Mouse (Mus musculus) cerebellum, postnatal 25 days (tissue): ENCODE results near the gene Srl.
"Not testable (repeated sequence)": the region's sequence is repeated elsewhere in the genome, so short reads cannot be mapped to it uniquely, and the experiment has no call there.

Experiments used
- DNase-seq, 2 experiments: peaks; one replicate each; pipeline ENCODE4 v3.0.0; 2021; ENCODE audit warnings: mixed read lengths in 2 of 2

The Srl gene

DNA sequence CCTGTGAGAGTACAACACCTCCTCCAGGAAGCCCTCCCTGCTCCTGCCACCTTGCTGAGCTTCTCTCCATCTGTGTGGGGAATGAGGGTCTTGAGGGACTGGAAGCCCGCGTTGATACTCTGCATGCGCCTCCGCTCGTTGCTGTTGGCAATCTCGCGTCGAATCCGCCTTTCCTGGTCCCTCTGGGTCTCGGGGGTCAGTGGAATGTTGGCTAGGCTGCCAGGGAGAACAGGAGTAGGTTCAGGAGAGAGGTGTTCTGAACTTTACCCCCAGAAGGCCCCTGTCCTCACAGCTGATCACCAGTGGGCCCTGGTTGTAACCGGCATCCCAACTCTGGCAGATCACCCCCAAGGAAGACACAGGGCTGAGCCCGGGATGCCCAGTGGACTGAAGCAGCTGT, 10.3 kb upstream of the Srl start:
- no peak for DNase-seq

DNA sequence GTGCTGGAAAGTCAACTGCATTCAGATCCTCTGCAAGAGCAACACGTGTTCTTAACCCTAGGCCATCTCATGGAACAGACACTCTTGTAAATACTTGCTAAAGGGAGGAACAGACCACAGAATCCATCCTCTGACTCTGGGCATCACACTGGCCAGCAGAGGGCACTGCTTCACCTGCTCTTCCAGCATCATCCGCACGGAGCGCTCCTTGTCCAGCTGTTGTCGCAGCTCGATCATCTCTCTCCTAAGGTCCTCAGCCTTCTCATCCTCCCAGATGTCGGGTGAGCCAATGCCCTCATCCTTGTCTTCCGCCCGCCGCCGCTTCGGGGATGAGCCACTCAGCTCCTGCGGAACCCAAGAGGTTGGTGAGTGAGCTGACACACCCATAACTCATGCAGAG, 9.4 kb upstream of the Srl start:
- peak; percentile 66 to 80 for DNase-seq

DNA sequence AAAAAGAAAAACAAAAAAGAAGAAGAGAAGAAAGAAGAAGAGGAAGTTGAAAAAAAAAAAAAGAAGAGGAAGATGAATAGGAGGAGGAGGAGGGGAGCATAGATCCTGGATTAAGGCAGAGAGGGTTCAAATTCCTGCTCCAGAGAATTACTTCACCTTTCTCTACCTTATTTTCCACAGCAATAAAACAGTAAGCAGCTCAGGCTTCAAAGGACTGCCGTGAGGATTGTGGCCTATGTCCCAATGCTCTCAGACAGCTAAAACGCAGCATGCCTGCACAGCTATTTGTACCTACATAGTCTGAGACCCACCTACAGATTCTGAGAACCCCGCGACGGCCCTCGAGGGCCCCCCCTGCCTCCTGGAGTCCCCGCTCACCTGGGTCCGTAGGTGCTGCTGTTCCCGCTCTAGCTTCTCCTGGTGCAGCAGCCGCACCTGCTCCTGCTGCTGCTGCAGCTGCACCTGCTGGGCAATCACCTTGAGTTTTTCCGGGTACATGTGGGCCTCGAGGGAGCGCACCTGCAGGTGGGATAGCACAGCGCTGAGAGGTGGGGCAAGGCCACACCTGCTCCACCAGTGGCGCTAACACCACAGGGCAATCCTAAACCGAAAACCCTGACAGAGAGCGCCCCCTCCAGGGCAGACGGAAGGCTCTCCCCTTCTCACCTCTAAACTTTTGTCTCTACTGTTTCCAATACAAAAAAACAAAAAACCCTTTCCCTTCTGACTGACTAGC, 7.5 kb upstream of the Srl start:
- no peak for DNase-seq

DNA sequence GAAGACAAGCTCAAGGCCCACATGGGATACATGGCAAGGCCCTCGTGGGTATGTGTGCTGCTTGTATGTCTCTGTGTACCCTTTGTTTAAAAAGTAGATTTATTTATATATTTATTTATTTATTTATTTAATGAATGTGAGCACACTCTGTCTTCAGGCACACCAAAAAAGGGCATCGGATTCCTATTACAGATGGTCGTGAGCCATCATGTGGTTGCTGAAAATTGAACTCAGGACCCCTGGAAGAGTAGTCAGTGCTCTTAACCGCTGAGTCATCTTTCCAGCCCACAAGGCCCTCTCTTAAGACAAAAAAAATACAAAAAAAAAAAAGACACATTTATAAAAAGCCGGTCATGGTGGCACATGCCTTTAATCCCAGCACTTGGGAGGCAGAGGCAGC, 6.0 kb upstream of the Srl start:
- DNase-seq, result no peak

DNA sequence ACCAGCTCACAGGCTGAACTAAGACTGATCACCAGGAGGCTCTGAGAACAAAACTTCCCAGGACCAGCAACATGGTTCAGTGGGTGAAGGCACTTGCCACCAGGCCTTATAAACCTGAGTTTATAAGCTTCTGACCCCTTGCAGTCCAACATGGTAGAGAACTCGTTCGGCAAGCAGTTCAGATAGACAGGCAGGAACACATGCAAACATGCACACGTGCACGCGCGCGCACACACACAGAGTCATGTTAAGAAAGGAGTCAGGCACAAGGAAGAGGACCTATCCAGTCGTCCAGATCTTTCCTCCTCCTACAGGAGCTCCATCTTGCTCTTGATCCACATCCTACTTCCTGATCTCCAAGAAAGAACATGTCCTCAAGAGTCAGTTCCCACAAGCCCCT, 5.2 kb upstream of the Srl start:
- DNase-seq, result no peak

DNA sequence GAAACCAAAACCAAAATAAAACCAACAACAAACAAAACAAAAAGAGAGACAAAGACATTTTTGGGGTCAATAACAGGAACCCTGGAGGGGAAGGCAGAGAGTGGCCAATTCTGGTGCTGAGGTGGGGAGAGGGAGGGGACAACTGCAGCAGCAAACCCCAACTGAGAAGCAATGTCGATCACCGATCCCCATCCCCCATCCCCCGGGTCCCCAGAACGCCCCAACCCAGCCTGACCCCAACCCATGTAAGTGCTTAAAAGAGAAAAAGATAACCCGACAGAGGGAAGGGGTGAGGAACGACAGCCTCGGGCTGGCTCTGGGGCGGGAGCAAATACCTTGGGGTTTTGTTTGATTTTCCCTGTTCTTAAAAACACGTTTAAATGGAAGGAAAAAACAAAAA, 3.2 kb upstream of the Srl start:
- no peak for DNase-seq

DNA sequence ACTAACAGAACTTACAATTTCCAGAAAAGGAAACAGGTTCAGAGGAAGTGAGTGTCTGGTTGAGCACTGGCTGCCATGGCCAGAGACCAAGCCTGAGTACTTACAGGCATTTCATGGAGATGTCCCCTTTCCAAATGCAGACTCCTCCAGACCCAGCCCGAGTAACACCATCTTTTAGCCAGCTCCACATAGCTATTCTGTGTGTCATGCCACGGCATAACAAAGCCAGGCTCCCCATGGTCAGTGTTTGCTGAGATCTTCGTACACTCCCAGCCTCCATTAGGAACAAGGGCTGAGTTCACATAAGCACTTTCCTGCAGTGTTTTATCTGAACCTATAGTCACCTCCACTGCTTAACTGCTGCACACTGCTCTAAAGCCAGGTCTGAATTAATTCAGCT, 1.6 kb upstream of the Srl start:
- DNase-seq, result no peak

DNA sequence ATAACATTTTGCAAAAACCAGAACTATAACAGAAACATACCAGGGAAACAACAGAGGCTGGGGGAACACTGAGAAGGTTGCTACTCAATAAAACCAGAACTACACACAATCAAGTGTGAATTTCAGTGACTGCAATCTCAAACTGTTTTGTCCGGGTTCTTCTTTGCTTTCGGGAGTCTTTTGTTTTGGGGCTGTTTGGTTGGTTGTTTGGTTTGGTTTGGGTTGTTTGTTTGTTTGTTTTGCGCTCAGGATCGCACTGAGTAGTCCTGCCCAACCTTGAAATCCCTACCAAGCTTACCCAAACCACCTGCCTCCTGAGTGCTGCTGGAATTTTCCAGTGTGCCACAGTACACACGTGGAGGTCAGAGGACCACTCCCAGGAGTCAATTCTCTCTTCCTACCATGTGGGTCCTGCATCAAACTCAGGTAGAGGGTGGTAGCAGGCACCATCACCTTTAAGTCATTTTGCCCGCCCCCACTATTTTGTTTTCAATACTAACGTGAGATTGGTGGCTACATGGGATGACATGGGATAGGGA, 689 bp upstream of the Srl start:
- peak in 1 of 2 experiments; percentile 19 for DNase-seq

DNA sequence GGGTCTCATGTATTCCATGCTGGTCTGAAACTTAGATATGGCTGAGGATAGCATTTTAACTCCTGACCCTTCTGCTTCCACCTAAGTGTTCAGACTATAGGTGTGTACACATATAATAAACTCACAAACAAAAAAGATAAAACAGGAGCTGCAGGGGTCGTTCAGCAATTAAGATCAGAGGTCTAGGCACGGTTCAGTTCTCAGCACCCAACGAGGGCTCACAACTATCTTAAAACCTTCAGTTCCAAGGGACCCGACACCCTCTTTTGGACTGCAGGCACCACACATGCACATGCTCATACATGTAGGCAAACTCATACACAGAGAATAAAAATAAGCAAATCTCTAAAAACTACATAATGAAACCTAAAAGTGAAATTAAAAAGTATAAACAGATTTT, 583 bp downstream of the Srl start:
- no peak for DNase-seq

DNA sequence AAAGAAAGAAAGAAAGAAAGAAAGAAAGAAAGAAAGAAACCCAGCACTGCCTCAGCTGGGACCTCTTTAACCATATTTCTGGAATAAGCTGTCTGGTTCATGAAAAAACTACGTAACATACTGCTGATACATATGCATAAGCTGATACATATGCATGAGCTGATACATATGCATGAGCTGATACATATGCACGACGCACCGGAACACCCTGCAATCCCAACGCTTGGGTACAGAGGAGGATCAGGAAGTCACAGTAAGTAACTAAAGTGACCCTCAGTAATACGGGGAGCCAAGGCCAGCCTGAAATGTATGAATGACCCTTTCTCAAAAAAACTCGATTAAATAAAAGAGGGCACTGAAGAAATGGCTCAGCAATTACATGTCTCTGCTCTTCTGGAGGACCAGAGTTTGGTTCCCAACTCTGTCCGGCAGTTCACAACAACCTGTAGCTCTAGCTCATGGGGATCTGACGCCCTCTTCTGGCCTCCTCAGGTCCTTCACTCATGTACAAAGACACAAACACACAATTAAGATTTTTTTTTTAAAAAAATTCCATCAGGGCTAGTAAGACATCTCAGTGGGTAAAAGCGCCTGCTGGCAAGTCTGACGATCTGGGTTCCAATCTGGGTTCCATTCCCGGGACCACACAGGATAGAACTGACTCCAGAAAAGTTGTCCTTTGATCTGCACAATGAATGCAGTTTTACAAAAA, 1.4 kb downstream of the Srl start:
- no peak for DNase-seq

DNA sequence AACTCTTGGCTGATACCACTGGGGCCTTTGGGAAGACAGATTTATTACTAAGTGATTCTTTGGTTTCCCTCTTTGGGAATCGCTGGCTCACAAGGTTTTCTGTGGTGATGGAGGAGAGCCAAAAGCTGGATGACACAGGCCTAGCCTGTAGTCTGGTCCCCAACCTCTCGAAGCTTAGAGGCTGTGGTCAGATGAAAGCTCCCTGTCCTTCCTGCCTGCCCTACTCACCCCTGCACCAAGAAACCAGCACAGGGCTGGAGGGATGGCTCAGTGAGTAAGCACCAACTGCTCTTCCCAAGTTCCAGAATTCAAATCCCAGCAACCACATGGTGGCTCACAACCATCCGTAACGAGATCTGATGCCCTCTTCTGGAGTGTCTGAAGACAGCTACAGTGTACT, 2.1 kb downstream of the Srl start:
- DNase-seq, result no peak

DNA sequence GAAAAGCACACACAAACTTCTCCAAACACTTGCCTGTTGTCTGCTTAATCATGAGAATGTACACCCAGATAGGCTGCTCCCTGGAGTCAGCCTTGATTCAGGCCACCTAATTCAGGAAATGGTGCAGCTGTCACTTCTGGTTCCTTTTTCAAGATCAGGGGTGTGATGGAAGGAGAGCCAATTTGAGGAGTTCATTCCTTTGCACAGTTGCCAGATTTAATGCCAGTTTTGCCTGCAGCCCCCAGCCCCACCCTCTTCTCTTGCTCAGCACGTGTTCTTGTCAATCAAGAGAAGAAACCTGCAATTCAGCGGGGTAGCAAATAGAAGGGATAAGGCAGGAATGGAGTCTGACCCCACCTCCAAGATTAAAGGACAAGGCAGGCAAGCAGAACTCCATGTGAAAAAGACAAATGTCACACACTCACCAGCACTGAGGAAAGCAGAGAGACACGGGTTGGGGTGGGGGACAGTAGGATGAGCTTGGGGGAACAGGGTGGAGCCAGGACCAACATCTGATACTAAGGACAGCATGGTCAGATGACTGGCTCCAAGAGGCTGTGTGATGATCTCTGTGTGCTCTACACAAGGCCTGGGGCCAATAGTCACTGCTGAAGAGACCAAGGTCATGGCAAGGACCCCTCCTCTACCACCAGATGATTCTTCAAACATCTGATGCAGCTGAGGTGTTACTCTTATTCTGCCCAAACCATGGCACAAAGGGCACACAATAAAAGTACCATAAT, 3.8 kb downstream of the Srl start:
- no peak for DNase-seq

DNA sequence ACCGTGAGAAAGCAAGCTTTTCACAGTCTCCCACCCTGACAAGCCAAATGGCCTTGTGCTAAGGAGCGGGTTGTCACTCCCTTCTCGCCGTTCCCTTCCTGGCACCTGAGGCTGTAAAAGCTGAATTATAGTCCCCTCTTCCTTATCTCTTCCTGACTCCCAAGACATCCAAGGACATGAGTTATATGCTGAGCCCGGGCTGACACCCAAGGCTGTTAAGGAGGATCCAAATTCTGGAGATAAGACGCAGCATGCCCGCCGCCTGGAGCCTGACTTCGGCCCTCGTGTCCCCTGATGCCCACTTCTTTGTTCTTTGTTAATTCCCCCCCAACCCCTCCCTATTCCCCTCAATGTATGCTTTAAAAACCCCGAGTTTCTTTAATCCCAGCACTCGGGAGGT, 14.2 kb downstream of the Srl start:
- DNase-seq, result not testable (repeated sequence)

DNA sequence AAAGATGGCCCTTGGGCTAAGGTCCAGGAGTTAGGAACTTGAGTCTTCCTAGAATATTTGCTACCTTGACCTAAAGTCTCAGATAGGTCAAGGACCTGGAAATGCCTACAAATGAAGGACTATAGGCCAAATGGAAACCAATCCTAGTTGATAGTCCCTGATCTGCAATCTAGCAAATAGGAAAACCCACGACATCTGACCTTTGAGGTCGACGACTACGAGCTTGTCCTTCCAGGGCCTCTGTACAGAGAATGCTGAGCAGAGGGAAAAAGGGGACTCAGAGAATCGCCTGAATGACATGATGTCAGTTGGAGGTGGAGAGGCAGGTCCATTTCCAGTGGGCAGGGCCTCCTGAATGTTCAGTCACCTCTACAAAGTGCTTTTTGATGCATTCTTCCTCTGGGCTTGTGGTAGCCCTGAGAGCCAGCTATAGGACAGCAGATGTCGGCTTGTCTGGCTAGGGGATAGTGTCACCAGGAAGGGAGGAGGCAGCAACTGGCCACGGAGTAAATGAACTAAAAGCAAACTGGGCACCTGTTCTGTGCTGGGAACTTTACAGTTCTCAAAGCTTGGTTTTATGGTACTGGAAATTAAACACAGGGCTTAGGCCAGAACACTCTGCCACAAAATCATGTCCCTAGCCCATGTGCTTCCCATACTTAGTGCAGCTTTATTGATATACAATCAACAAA, 18.2 kb downstream of the Srl start:
- no peak for DNase-seq

DNA sequence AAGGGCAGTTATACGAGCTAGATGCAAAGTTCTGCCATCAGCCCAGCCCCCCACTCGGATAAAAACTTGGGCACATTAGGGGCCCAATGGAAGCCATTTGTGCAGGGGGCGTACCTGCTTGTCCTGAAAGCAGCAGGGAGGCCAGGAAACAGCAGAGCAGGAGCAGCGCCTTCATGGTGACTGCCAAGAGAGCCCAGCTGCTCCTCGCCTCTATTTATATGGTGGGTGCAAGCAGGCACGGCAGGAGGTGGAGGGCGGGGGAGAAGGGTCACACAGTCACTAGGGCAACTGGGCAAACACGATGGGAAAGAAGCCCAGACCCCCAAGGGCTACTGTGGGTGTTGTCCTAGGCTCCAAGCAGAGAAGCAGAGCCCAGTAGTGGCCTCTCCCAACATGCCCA, 18.7 kb downstream of the Srl start:
- no peak for DNase-seq

DNA sequence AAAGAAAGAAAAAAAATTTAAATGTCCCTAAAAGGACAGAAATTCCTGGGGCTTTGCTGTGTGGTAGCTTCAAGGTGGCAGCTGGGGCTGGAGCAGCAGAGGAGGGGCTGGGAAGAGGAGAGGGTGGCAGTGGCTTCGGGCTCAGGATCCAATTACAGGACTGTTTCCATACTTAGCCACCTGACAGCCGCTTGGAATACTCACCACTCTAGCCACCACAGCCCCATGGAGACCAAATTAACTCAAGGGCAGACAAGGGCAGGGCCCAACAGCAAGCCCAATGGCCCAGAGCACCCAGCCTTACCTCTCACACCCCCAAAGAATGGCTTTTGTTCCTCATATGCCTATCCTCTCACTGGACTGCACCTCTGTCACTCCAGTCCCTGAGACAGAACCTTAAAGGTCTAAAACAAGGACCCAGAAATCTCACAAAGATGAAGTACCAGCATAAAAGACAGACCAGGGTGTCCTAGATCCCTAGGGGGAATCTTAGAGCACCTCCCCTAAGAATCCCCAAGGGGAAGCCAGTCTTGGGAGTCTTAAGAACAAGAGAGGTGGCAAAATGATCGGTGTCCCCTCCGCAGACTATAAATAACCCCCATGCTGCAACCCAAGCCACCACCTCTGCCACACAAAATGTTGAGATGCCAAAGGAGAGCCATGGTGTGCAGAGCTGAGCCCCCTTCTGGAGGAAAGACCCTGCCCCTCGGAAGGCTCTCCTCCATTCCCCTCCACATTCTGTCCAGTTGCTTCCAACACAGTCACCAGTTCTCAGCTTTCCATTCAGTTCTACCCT, 19.7 kb downstream of the Srl start:
- no peak for DNase-seq

DNA sequence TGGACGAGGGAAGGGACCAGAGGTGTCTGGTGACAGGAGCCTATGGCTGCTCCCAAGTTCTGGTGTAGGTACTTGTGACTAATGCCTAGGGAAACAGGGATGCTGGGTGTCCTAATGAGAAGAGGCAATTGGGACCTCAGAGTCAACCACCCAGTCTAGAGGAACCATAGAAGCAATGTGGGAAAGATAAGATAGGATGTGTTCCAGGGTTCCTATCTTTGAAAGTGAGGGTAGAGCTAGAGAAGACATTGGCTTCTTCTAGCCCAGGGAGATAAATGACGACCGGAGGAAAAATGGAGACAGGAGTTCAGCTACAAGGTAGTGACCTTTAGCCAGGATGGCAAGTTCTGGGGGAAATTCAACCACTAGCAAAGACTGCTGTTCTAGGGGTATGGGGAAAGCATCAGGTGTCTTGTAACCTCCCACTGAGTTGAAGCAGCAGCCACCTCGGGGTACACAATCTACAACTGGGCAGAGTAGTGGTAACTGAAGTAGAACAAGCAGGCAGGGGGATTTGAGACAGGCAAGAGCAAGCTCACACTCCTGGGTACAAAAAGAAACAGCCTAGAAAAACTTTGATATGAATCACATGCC, 20.4 kb downstream of the Srl start:
- DNase-seq, result no peak

DNA sequence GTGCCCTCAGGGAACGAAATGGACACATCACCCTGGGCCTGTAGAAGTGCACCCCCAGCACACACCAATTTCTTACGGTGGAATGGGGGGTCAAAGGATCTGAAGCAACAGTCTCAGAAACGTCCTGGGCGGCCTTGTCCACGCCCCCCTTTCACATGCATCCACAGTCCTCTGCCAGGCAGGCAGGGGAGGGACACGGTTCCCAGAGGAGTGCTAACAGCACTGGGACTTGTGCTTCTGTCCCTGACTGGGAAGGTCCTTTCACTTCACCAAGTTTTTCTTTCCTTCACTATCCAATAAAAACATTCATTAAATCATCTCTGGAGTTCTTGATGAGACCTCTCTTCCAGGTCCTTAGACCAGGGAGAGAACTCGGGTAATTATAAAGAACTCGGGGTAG, 20.9 kb downstream of the Srl start:
- DNase-seq, result no peak

DNA sequence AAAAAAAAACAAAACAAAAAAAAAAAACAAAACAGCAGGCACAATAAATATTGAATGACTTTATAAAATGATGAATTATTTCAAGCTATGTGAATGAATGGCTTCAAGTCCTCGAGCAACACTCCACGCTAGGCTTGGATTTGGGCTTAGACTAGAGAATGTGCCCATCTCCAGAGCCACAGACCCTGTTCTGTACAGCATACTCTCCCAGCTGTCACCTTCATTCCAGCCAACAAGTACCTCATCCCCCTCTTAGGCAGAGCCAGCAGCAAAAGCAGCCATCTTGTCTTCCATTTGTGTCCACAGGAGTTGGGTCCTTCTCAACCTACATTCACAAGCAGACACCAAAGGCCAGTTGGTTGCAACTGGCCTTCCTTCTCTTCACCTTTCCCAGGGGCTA, 21.8 kb downstream of the Srl start:
- DNase-seq, result no peak

DNA sequence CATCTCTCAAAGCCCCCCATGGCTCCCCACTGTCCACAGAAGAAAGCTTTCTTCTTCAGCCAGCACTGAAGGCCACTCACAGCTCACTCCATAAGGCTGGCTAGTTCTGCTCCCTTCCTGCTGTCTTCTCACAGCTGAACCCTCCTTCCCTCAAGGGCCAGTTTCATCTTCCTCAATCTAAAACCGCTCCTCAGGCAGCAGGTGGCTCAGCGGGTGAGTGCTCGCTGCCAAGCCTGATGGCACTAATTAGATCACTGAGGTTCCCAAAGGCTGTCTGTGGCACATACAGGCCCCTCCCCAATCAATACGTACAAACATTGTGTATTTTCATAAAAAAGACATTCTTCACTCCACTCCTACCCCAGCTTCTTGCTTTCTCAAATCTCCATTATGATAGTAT, 22.5 kb downstream of the Srl start:
- peak; percentile 53 to 71 for DNase-seq

DNA sequence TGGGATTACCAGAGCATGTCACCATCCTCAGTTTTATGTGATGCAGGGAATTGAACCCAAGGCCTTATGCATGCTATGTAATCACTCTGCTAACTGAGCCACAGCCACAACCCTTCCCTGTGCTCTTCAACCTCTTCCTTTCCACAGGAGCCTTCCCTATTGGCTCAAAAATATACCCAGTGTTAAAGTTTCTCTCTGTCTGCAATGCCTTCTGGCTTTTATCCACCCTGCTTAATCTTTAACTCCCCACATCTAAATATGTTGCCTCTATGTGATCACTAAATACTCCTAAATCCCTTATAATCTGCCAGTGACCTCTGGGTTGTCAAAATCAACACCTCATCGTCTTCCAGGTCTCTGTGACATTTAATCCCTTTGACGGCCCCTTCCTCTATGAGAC, 23.7 kb downstream of the Srl start:
- DNase-seq, result no peak

DNA sequence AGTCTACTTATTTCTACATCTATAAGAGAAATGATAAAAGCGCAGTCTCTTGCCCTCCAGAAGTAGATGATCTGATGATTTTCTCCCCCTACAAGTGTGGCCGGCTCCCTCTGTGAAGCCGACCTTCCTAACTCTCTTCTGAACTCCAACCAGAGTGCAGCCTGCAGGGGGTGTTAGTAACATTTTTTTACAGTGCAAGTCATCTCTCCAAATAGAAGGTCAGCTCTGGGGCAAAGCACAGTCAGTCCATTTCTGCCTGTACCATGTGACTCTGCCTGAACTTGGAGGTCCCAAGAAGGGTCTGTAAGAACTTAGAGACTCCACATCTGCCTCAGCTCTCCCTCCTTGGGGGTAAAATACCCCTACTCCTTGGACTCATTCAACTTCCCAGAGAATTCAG, 27.2 kb downstream of the Srl start:
- DNase-seq, result no peak
